Mouse (Mus musculus) lung, embryonic 16.5 days (tissue): ENCODE results near the gene Rab31. TPM values are rescaled to one million over a fixed set of nuclear protein-coding genes. Genes with fewer than 3 reads are reported as not detected.

Source experiments
- ATAC-seq: fragments of 200-750 bp; cut with Nextera tagmentation; 2 replicates; pipeline ENCODE4 v1.8.0; 2017; ENCODE audit warnings: low read depth, mild to moderate bottlenecking, moderate library complexity
- H3K27ac ChIP-seq: fragments of 300-500 bp; sonication (generic); 2 replicates; pipeline ENCODE4 v1.5.1; 2014; ENCODE audit warnings: mild to moderate bottlenecking, control low read depth, low read length
- H3K27me3 ChIP-seq: fragments of 300-500 bp; sonication (generic); 2 replicates; pipeline ENCODE4 v1.6.1; 2014; ENCODE audit warnings: low read depth, low read length, mixed read lengths; ENCODE audit not compliant: control insufficient read depth, insufficient read depth
- H3K36me3 ChIP-seq: fragments of 300-500 bp; sonication (generic); 2 replicates; pipeline ENCODE4 v1.6.1; 2014; ENCODE audit warnings: low read length; ENCODE audit not compliant: control insufficient read depth, insufficient read depth
- H3K4me1 ChIP-seq: fragments of 300-500 bp; sonication (generic); replicated peaks from 2 replicates; pipeline ENCODE4 v1.6.1; 2014; ENCODE audit warnings: low read length, mixed read lengths; ENCODE audit not compliant: control insufficient read depth, insufficient read depth
- H3K4me2 ChIP-seq: fragments of 300-500 bp; sonication (generic); 2 replicates; pipeline ENCODE4 v1.6.1; 2014; ENCODE audit warnings: low read depth, low read length, control low read depth
- H3K4me3 ChIP-seq: fragments of 300-500 bp; sonication (generic); 2 replicates; pipeline ENCODE4 v1.5.1; 2014; ENCODE audit warnings: mild to moderate bottlenecking, low read length, control low read depth
- H3K9ac ChIP-seq: fragments of 300-500 bp; sonication (generic); 2 replicates; pipeline ENCODE4 v1.6.1; 2014; ENCODE audit warnings: low read length, control low read depth
- H3K9me3 ChIP-seq: fragments of 300-500 bp; sonication (generic); 2 replicates; pipeline ENCODE4 v1.6.1; 2016; ENCODE audit warnings: low read length; ENCODE audit not compliant: control insufficient read depth
- WGBS: fragments of 180-500 bp; shearing (Covaris S2); extraction: QIAGEN DNeasy Blood & Tissue Kit; methylation state at CpG from one replicate; pipeline ENCODE4 v1.1.7; 2014; 5-methylcytosine and 5-hydroxymethylcytosine counted together
- polyA plus RNA-seq: library from polyadenylated mRNA; unstranded; fragments of >200 nt; fragmentation: Nextera tagmentation; extraction: Ambion mirVana; gene quantifications from 2 replicates; pipeline ENCODE4 v1.2.1, GENCODE M21; 2015

Rab31 gene
- polyA plus RNA-seq, 1 experiment from 2014 or later, result 32.0 TPM

- ATAC-seq, result no peak
- Histone ChIP-seq H3K9ac (no peak overlapping the region), H3K36me3 (no peaks in the 10 kb centered on the region), H3K27me3 (no peaks in the 10 kb centered on the region), H3K4me1 (peaks cover 4% of the 10 kb centered on the region; the same call in 1 of the 2 replicates), H3K27ac (no peak overlapping the region), H3K4me2 (no peak overlapping the region), H3K9me3 (no peaks in the 10 kb centered on the region), H3K4me3 (no peak overlapping the region)
- 79% methylated on average over 4 of the region's 4 CpGs for WGBS
Measured at GRCm38 (mm10) chr17:65669061-65669460, 103.5 kb downstream of the Rab31 start.

- 71% methylated on average over 14 of the region's 14 CpGs for WGBS
- Histone ChIP-seq H3K4me3 (no peak overlapping the region), H3K27ac (no peak overlapping the region), H3K36me3 (no peaks in the 10 kb centered on the region), H3K27me3 (no peaks in the 10 kb centered on the region), H3K4me1 (peaks cover 4% of the 10 kb centered on the region; the same call in 1 of the 2 replicates), H3K9ac (no peak overlapping the region), H3K9me3 (no peaks in the 10 kb centered on the region), H3K4me2 (no peak overlapping the region)
- no peak for ATAC-seq
Measured at GRCm38 (mm10) chr17:65667792-65668191, 104.8 kb downstream of the Rab31 start.

DNA sequence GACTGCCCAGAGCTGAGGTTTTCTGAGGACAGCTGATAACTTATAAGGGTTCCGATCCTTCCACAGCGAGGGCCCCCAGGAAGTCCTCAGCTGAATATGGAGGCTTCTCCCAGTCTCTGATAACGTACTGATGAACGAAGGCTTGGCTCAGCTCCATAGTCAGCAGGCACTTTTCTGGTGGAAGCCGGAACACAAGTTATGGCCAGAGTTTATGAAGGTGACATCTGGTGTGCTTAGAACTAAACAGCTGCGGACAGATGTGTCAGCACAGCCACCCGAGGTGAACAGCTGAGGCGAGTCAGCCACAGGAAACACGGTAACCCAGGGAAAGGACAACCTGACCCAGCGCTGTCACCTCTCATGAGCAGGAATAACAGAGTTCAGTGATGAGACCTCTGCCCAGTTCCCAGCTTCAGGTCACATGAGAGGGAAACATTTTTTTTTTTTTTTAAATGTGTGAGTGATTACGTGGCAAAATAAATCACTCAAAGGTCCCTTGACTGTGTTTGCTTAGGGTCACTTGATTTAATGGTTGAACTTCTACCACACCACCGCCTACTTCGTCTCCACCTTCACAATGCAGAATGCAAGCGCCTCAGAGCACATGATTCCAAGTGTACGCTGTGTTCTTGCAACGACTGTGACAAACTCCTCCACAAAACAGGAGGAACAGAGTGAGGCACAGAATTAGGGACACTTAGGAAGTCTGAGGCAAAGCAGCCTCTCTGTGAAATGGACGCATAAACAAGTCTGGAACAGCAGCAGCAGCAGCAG, 106.0 kb downstream of the Rab31 start:
- Histone ChIP-seq H3K9me3 (no peaks in the 10 kb centered on the region), H3K4me1 (peaks cover 4% of the 10 kb centered on the region; the same call in 1 of the 2 replicates), H3K4me2 (no peak overlapping the region), H3K9ac (no peak overlapping the region), H3K27ac (no peak overlapping the region), H3K4me3 (no peak overlapping the region), H3K27me3 (no peaks in the 10 kb centered on the region), H3K36me3 (no peaks in the 10 kb centered on the region)
- 49% methylated on average over 17 of the region's 17 CpGs for WGBS
- ATAC-seq, result no peak; the same call in 1 of the 2 replicates

DNA sequence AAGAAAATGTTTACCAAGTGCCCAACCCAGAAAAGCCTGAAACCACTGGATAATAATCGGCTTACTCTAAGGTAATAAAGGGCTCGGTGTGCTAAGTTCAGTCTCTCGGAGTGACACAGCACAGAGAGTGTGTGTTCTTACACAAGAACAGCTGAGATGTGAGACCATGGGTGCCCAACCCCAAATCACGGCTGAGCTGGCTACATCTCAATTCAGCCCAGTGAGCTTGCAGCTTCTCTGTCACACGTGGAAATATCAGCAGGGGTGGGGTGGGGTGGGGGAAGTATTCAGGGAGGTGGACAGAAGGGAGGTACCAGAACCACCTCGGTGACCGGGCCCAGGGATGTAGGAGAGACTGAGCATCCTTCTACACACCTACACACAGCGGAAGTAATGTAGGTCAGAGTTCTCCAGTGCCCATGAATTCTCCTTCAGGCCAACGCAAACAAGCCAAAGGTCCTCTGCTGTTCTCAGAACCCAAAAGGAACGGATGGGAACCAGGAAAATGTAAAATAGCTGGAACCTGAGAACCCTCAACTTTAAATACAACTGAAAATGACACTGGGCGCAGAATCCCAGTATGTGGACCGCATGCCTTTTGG, 106.7 kb downstream of the Rab31 start:
- Histone ChIP-seq H3K36me3 (no peaks in the 10 kb centered on the region), H3K4me2 (no peak overlapping the region), H3K27me3 (no peaks in the 10 kb centered on the region), H3K27ac (no peak overlapping the region), H3K9me3 (no peaks in the 10 kb centered on the region), H3K9ac (no peak overlapping the region), H3K4me3 (no peak overlapping the region), H3K4me1 (peaks cover 4% of the 10 kb centered on the region; the same call in 1 of the 2 replicates)
- no peak for ATAC-seq
- WGBS, result 83% methylated on average over 12 of the region's 12 CpGs

- no peak overlapping the region for H3K4me3 ChIP-seq
- ATAC-seq, result peak; percentile 57
- H3K4me1 ChIP-seq, result peaks cover 5% of the 10 kb centered on the region
- H3K36me3 ChIP-seq, result no peaks in the 10 kb centered on the region
- H3K27ac ChIP-seq, result no peak overlapping the region
- H3K27me3 ChIP-seq, result no peaks in the 10 kb centered on the region
- H3K9ac ChIP-seq, result no peak overlapping the region
- no peaks in the 10 kb centered on the region for H3K9me3 ChIP-seq
- no peak overlapping the region for H3K4me2 ChIP-seq
- WGBS, result 64% methylated on average over 14 of the region's 14 CpGs
Measured at GRCm38 (mm10) chr17:65663329-65664078, 109.0 kb downstream of the Rab31 start.

GRCm38 (mm10) chr17:65662662-65663061, 109.9 kb downstream of the Rab31 start:
- 60% methylated on average over 3 of the region's 3 CpGs for WGBS
- no peak for ATAC-seq
- Histone ChIP-seq H3K4me2 (no peak overlapping the region), H3K4me3 (no peak overlapping the region), H3K36me3 (no peaks in the 10 kb centered on the region), H3K9me3 (no peaks in the 10 kb centered on the region), H3K27ac (no peak overlapping the region), H3K27me3 (no peaks in the 10 kb centered on the region), H3K4me1 (peaks cover 7% of the 10 kb centered on the region), H3K9ac (no peak overlapping the region)

- ATAC-seq, result peak; percentile 32; the same call in 1 of the 2 replicates
- H3K27ac ChIP-seq, result peak overlapping the region; percentile 66; the same call in 1 of the 2 replicates
Measured at GRCm38 (mm10) chr17:65658416-65658815, 114.1 kb downstream of the Rab31 start.

GRCm38 (mm10) chr17:65657958-65658357, 114.6 kb downstream of the Rab31 start:
- H3K36me3 ChIP-seq, result no peaks in the 10 kb centered on the region
- peak overlapping the region; percentile 78 for H3K27ac ChIP-seq
- no peak overlapping the region for H3K4me2 ChIP-seq
- WGBS, result 60% methylated on average over 9 of the region's 9 CpGs
- H3K9ac ChIP-seq, result no peak overlapping the region
- peak; percentile 94 for ATAC-seq
- no peaks in the 10 kb centered on the region for H3K27me3 ChIP-seq
- H3K4me3 ChIP-seq, result no peak overlapping the region
- peaks cover 4% of the 10 kb centered on the region for H3K4me1 ChIP-seq
- no peaks in the 10 kb centered on the region for H3K9me3 ChIP-seq

More at GRCm38 (mm10) chr17:65658416-65658815, 114.1 kb downstream of the Rab31 start:
- no peak overlapping the region for H3K9ac ChIP-seq
- peaks cover 4% of the 10 kb centered on the region for H3K4me1 ChIP-seq
- H3K27me3 ChIP-seq, result no peaks in the 10 kb centered on the region
- H3K36me3 ChIP-seq, result no peaks in the 10 kb centered on the region
- no peak overlapping the region for H3K4me3 ChIP-seq
- no peak overlapping the region for H3K4me2 ChIP-seq
- H3K9me3 ChIP-seq, result no peaks in the 10 kb centered on the region
- WGBS, result 34% methylated on average over 2 of the region's 2 CpGs

- WGBS, result 92% methylated on average over 6 of the region's 6 CpGs
- H3K27ac ChIP-seq, result no peak overlapping the region
- no peaks in the 10 kb centered on the region for H3K9me3 ChIP-seq
- peaks cover 4% of the 10 kb centered on the region for H3K4me1 ChIP-seq
- no peaks in the 10 kb centered on the region for H3K36me3 ChIP-seq
- no peak for ATAC-seq
- H3K4me2 ChIP-seq, result no peak overlapping the region
- no peaks in the 10 kb centered on the region for H3K27me3 ChIP-seq
- no peak overlapping the region for H3K9ac ChIP-seq
- H3K4me3 ChIP-seq, result no peak overlapping the region
Measured at GRCm38 (mm10) chr17:65656731-65657130, 115.8 kb downstream of the Rab31 start.
